Mouse (Mus musculus) cerebellum, adult 11 months (tissue): Measurements from ENCODE around the gene Rasgef1b.

ENCODE experiments used
- DNase-seq: peaks from one replicate; pipeline ENCODE4 v3.0.0; 2022

Rasgef1b gene

DNA sequence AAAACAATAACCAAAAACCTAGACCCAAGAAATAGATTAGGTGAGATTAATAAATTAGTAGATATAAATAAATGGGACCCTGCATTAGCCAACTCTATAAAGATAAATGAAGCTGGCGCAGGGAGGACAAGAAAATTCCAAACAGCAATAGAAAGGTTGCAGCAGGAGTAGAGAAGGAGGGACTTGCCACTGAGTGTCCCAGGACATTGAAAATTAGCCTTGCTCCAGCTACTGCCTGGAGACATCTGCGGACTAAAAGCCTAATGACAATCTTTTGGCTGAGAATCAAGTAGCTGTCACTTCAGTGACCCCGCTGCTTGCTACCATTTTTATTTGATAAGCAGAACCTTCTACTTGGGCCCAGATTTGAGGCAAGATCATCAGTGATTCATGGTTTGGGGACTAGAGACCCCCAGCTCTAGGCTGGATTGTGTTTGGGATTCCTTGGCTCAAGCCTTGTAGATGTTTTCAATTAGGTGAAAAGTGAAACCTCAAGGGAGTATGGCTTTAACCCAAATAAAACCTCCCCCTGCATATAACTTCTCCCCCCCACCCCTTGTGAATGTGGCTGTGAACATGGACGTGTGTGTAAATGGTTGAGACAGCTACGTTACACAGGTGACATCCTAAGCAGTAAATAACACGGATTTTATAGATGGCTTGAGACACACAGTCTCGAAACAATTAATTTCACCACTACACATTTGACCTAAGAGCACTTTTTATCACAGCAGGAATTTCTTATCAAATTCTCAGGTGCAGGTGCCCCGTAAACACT, 554.1 kb downstream of the Rasgef1b start:
- DNase-seq = no peak

DNA sequence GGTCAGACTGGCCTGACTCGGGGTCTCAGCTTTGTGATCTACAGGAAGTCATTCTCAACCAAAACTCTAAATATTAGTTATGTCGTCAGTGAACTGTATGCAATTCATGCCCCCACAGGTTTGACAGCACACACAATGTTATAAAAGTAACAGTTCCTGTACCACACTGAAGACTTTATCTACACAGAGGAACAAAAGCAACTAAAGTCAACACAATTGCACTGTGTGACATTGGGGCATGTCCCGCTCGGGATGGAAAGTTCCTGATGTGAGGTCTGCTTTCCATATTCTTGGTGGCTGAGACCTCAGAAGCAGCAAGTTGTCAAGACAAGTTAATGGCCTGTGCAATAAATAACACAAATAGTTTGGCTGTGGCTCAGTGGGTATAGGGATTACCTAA, 559.0 kb downstream of the Rasgef1b start:
- DNase-seq = no peak

- no peak for DNase-seq
These were observed 561.1 kb downstream of the Rasgef1b start for GRCm38 (mm10) chr5:99167767-99168166.
